Mouse (Mus musculus) neural tube, embryonic 12.5 days (tissue): Measurements from ENCODE around the gene Agmo. TPM values are rescaled to one million over a fixed set of nuclear protein-coding genes. Genes with fewer than 3 reads are reported as not detected.

Experiments used
- ATAC-seq: fragments of 200-750 bp; cut with Nextera tagmentation; 2 replicates; pipeline ENCODE4 v1.8.0; 2017; ENCODE audit warnings: low read depth, mild to moderate bottlenecking, moderate TSS enrichment, moderate library complexity; ENCODE audit not compliant: low FRiP score
- H3K27ac ChIP-seq: fragments of 300-500 bp; sonication (generic); 2 replicates; pipeline ENCODE4 v1.5.1; 2016
- H3K27me3 ChIP-seq: fragments of 300-500 bp; sonication (generic); replicated peaks from 2 replicates; pipeline ENCODE4 v1.6.1; 2016; ENCODE audit warnings: mild to moderate bottlenecking
- H3K36me3 ChIP-seq: fragments of 300-500 bp; sonication (generic); 2 replicates; pipeline ENCODE4 v1.6.1; 2016; ENCODE audit warnings: mild to moderate bottlenecking
- H3K4me1 ChIP-seq: fragments of 300-500 bp; sonication (generic); 2 replicates; pipeline ENCODE4 v1.6.1; 2016
- H3K4me2 ChIP-seq: fragments of 300-500 bp; sonication (generic); replicated peaks from 2 replicates; pipeline ENCODE4 v1.6.1; 2016; ENCODE audit warnings: mild to moderate bottlenecking
- H3K4me3 ChIP-seq: fragments of 300-500 bp; sonication (generic); 2 replicates; pipeline ENCODE4 v1.5.1; 2016
- H3K9ac ChIP-seq: fragments of 300-500 bp; sonication (generic); 2 replicates; pipeline ENCODE4 v1.6.1; 2016; ENCODE audit warnings: mild to moderate bottlenecking
- H3K9me3 ChIP-seq: fragments of 300-500 bp; sonication (generic); 2 replicates; pipeline ENCODE4 v1.6.1; 2016; ENCODE audit warnings: mild to moderate bottlenecking
- WGBS: fragments of 180-500 bp; shearing (Covaris S2); methylation state at CpG from one replicate; pipeline ENCODE4 v1.1.7; 2016; 5-methylcytosine and 5-hydroxymethylcytosine counted together
- polyA plus RNA-seq: library from polyadenylated mRNA; unstranded; fragments of >200 nt; fragmentation: Nextera tagmentation; extraction: Ambion mirVana; gene quantifications from 2 replicates; pipeline ENCODE4 v1.2.1, GENCODE M21; 2016

Gene Agmo
- polyA plus RNA-seq, 1 experiment from 2014 or later = 1.3 TPM

DNA sequence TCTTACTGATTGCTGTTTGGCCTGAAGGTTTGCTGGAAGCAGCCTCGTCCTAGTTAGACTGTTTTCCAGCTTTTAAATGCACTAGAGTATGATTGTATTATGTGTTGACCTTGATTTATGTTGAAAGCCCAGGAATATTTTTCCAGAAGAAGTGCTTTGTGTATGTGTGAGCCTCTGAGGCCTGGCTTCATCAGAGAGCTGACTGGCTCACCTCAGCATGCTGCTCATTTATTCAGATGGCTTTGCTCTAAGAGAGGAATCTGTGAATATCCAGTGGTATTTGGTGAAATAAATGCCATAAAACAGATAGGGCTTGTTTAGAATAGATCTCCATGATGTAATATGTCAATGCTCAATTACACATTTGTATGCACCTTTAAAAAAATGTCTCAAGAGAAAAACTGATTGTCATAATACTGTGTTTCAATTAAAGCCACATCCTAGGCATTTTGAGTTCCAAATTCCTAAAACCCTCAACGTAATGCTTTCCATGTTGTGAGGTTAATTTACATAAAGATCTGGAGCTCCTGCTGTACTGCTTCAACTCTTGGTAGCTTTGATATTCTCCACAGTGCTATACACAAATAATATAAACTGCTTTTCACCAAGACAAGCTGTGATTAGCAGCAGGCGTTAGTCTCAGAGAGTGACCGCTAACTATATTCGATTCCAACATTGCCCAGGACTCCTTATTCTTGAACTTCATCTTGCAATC lies 324.6 kb downstream of the Agmo start:
- Histone ChIP-seq H3K36me3 (no peaks in the 10 kb centered on the region), H3K27ac (no peak overlapping the region), H3K27me3 (no peaks in the 10 kb centered on the region), H3K4me3 (no peak overlapping the region), H3K4me1 (no peaks in the 10 kb centered on the region), H3K9me3 (no peaks in the 10 kb centered on the region; the same call in 1 of the 2 replicates), H3K9ac (no peak overlapping the region), H3K4me2 (no peak overlapping the region)
- WGBS = 84% methylated on average over 5 of the region's 5 CpGs
- no peak for ATAC-seq

GRCm38 (mm10) chr12:37571922-37572321 lies 330.5 kb downstream of the Agmo start:
- H3K27ac ChIP-seq = no peak overlapping the region
- H3K4me2 ChIP-seq = no peak overlapping the region
- no peak for ATAC-seq
- no peaks in the 10 kb centered on the region for H3K27me3 ChIP-seq
- H3K9me3 ChIP-seq = no peaks in the 10 kb centered on the region
- no peaks in the 10 kb centered on the region for H3K4me1 ChIP-seq
- 67% methylated on average over 3 of the region's 3 CpGs for WGBS
- no peak overlapping the region for H3K9ac ChIP-seq
- no peak overlapping the region for H3K4me3 ChIP-seq
- no peaks in the 10 kb centered on the region for H3K36me3 ChIP-seq

DNA sequence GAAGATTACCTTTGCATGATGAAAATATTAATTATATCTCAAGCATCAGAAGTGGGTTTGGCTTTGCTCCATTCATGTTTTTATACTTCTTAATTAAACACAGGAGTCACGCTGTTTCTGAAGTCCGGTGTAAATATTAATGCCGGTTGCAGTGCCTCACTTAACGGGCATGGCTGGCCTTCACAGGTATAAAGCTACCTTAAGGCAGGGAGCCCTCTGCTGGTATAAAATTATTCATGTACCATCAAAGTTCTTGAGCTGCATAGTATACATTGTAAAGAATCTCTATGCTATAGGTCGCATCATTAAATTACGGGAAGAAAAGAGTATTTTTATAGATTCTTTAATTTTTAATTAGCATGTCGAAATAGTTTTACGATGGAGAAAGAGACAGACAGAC lies 341.3 kb downstream of the Agmo start:
- no peak overlapping the region for H3K4me3 ChIP-seq
- H3K27me3 ChIP-seq = no peaks in the 10 kb centered on the region
- ATAC-seq = no peak
- H3K9ac ChIP-seq = no peak overlapping the region
- H3K4me1 ChIP-seq = no peaks in the 10 kb centered on the region
- no peaks in the 10 kb centered on the region for H3K36me3 ChIP-seq
- H3K4me2 ChIP-seq = no peak overlapping the region
- 80% methylated on average over 8 of the region's 8 CpGs for WGBS
- no peaks in the 10 kb centered on the region for H3K9me3 ChIP-seq
- H3K27ac ChIP-seq = no peak overlapping the region

DNA sequence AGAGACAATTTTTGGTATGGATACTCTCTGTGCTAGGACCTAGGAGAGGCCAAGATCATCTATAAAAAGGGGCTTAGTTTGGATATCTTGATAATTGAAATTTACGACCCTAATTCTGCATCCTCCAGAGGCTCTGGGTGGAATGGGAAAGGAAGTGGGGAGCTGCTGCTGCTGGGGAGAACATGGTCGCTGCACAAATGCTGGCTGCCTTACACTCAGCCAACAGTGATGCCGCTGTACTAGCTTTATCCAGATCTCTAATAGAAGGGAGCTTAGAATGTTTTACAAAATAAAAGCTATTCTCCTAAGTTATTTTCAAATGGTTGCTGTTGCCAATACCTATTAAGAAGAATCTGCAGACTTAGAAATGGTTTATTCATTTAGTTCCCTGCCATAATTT lies 351.4 kb downstream of the Agmo start:
- 67% methylated on average over 3 of the region's 3 CpGs for WGBS
- Histone ChIP-seq H3K4me2 (no peak overlapping the region), H3K4me1 (no peaks in the 10 kb centered on the region), H3K9me3 (no peaks in the 10 kb centered on the region), H3K9ac (no peak overlapping the region), H3K36me3 (no peaks in the 10 kb centered on the region), H3K27me3 (no peaks in the 10 kb centered on the region), H3K27ac (no peak overlapping the region), H3K4me3 (no peak overlapping the region)
- no peak for ATAC-seq

DNA sequence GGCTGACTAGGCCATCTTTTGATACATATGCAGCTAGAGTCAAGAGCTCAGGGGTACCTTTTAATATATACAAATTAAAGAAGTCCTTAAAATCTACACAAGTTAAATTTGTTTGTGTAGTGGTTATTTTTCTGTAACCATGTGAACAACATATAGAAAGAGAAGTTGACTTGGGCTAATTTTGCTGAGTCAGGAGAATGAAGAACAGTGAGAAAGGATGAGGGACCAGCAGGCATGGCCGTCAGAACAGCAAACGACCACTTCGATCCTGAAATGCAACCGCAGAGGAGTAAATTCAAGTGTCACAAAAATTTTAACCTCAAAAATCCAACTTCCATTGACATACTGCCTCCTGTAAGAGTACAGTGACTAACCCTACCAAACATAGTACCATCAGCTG lies 371.4 kb downstream of the Agmo start:
- Histone ChIP-seq H3K9me3 (no peaks in the 10 kb centered on the region), H3K9ac (no peak overlapping the region), H3K4me1 (no peaks in the 10 kb centered on the region), H3K4me3 (no peak overlapping the region), H3K36me3 (no peaks in the 10 kb centered on the region), H3K27me3 (no peaks in the 10 kb centered on the region), H3K27ac (no peak overlapping the region), H3K4me2 (no peak overlapping the region)
- WGBS = 90% methylated on average over 4 of the region's 4 CpGs
- ATAC-seq = no peak

DNA sequence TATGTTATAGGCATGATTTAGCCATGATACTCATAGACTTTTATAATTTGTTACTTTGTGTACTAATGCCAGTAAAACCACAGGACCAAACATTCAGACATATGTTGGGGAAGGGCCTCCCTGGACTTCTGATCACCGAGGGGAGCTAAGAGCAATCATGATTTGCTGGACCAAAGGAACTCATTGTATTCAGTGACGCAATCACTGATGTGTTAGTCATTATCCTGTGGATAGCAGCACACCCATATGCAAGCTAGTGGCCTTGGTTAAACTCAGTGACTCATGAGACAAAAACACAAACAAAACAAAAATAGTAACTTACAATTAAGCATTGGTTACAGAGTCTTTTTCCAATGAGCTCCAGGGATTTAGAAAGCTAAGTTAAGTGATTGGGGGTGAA lies 373.3 kb downstream of the Agmo start:
- H3K36me3 ChIP-seq = no peaks in the 10 kb centered on the region
- no peak overlapping the region for H3K4me2 ChIP-seq
- H3K4me3 ChIP-seq = no peak overlapping the region
- no peak overlapping the region for H3K27ac ChIP-seq
- H3K9me3 ChIP-seq = no peaks in the 10 kb centered on the region
- ATAC-seq = no peak
- no peaks in the 10 kb centered on the region for H3K4me1 ChIP-seq
- 90% methylated on average over 2 of the region's 2 CpGs for WGBS
- no peak overlapping the region for H3K9ac ChIP-seq
- no peaks in the 10 kb centered on the region for H3K27me3 ChIP-seq

DNA sequence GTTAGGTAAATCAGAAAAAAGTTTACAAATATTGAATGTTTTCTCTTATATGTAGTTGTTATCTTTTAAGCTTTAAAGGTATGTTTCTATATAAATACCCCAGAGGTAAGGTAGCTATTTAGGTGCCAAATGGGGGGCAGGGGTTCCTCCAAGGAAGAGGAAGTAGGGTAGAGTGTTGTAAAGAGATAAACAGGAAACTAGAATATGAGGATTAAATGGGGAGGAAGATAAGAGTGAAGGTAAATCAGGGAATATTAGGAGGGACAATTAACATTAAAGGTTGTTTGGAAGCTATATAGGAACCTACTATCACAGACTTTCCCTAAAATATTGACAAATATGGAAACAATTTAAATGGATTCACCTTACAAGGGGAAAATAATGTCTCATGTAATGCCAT lies 382.6 kb downstream of the Agmo start:
- no peak overlapping the region for H3K9ac ChIP-seq
- no peaks in the 10 kb centered on the region for H3K9me3 ChIP-seq
- no peak overlapping the region for H3K27ac ChIP-seq
- no peak overlapping the region for H3K4me3 ChIP-seq
- H3K27me3 ChIP-seq = no peaks in the 10 kb centered on the region
- H3K36me3 ChIP-seq = no peaks in the 10 kb centered on the region
- ATAC-seq = no peak
- H3K4me2 ChIP-seq = no peak overlapping the region
- no peaks in the 10 kb centered on the region for H3K4me1 ChIP-seq

Other genes with a start within 250 kb of the Agmo start
- gene Meox2, start 133.1 kb upstream of the Agmo start, polyA plus RNA-seq = 6.3 and 7.0 TPM in 2 replicates